Mouse (Mus musculus) lung, postnatal 0 days (tissue): ENCODE measurements around the gene Rhebl1. TPM values are rescaled to one million over a fixed set of nuclear protein-coding genes. Genes with fewer than 3 reads are reported as not detected.

ENCODE experiments used
- ATAC-seq: fragments of 200-750 bp; cut with Nextera tagmentation; 2 replicates; pipeline ENCODE4 v1.8.0; 2017; ENCODE audit warnings: moderate library complexity
- DNase-seq: peaks from one replicate; pipeline ENCODE4 v3.0.0-alpha.2; 2016; ENCODE audit warnings: low spot score
- H3K27ac ChIP-seq: fragments of 300-500 bp; sonication (generic); 2 replicates; pipeline ENCODE4 v1.5.1; 2014; ENCODE audit warnings: antibody characterized with exemption, mild to moderate bottlenecking, low read length, mixed read lengths
- H3K27me3 ChIP-seq: fragments of 300-500 bp; sonication (generic); replicated peaks from 2 replicates; pipeline ENCODE4 v1.6.1; 2014; ENCODE audit warnings: low read length, mixed read lengths; ENCODE audit not compliant: insufficient read depth
- H3K36me3 ChIP-seq: fragments of 300-500 bp; sonication (generic); 2 replicates; pipeline ENCODE4 v1.6.1; 2014; ENCODE audit warnings: low read length, mixed read lengths; ENCODE audit not compliant: insufficient read depth
- H3K4me1 ChIP-seq: fragments of 300-500 bp; sonication (generic); 2 replicates; pipeline ENCODE4 v1.6.1; 2014; ENCODE audit warnings: antibody characterized with exemption, low read depth, low read length, mixed read lengths; ENCODE audit not compliant: insufficient read depth
- H3K4me2 ChIP-seq: fragments of 300-500 bp; sonication (generic); replicated peaks from 2 replicates; pipeline ENCODE4 v1.6.1; 2014; ENCODE audit warnings: low read depth, mild to moderate bottlenecking, low read length, moderate library complexity, mixed read lengths
- H3K4me3 ChIP-seq: fragments of 300-500 bp; sonication (generic); 2 replicates; pipeline ENCODE4 v1.5.1; 2014; ENCODE audit warnings: low read depth, low read length
- H3K9ac ChIP-seq: fragments of 300-500 bp; sonication (generic); replicated peaks from 2 replicates; pipeline ENCODE4 v1.6.1; 2014; ENCODE audit warnings: low read depth, mild to moderate bottlenecking
- H3K9me3 ChIP-seq: fragments of 300-500 bp; sonication (generic); 2 replicates; pipeline ENCODE4 v1.6.1; 2016; ENCODE audit warnings: low read length, mixed read lengths
- CTCF ChIP-seq: IDR thresholded peaks from 2 replicates; pipeline ENCODE4 v1.5.1; 2016; ENCODE audit warnings: antibody characterized with exemption, mild to moderate bottlenecking
- EP300 ChIP-seq: IDR thresholded peaks from 2 replicates; pipeline ENCODE4 v1.6.1; 2016; ENCODE audit warnings: antibody characterized with exemption, mild to moderate bottlenecking, control low read depth
- WGBS: fragments of 180-500 bp; shearing (Covaris S2); extraction: QIAGEN DNeasy Blood & Tissue Kit; methylation state at CpG from one replicate; pipeline ENCODE4 v1.1.7; 2014; 5-methylcytosine and 5-hydroxymethylcytosine counted together
- polyA plus RNA-seq: library from polyadenylated mRNA; unstranded; fragments of >200 nt; fragmentation: Nextera tagmentation; extraction: Ambion mirVana; gene quantifications from 2 replicates; pipeline ENCODE4 v1.2.1, GENCODE M21; 2015

The Rhebl1 gene
- polyA plus RNA-seq, 1 experiment from 2014 or later, result 10.2 TPM

- H3K4me1 ChIP-seq, result peaks cover 12% of the 10 kb centered on the region
- ATAC-seq, result no peak
- no peaks in the 10 kb centered on the region for H3K9me3 ChIP-seq
- peak overlapping the region; percentile 99 for H3K9ac ChIP-seq
- H3K27ac ChIP-seq, result peak overlapping the region; percentile 99
- no peaks in the 10 kb centered on the region for H3K27me3 ChIP-seq
- H3K4me2 ChIP-seq, result peak overlapping the region; percentile 78
- TF ChIP-seq CTCF, result no peak
- no peak for TF ChIP-seq EP300
- peak; percentile 43 for DNase-seq
- H3K4me3 ChIP-seq, result peak overlapping the region; percentile 92
- peaks cover 8% of the 10 kb centered on the region; the same call in 1 of the 2 replicates for H3K36me3 ChIP-seq
- under 1% methylated on average over 15 of the region's 16 CpGs for WGBS
These were observed 23.9 kb downstream of the Rhebl1 start for GRCm38 (mm10) chr15:98870179-98871069.

GRCm38 (mm10) chr15:98869342-98870178 lies 24.8 kb downstream of the Rhebl1 start:
- Histone ChIP-seq H3K27me3 (no peaks in the 10 kb centered on the region), H3K4me2 (peak overlapping the region; percentile 78)
- DNase-seq, result peak; percentile 90

GRCm38 (mm10) chr15:98868346-98869063 lies 25.8 kb downstream of the Rhebl1 start:
- Histone ChIP-seq H3K27me3 (no peaks in the 10 kb centered on the region), H3K9me3 (no peaks in the 10 kb centered on the region), H3K27ac (peak overlapping the region; percentile 99), H3K4me3 (peak overlapping the region; percentile 92), H3K4me1 (peaks cover 12% of the 10 kb centered on the region), H3K9ac (peak overlapping the region; percentile 19; the same call in 1 of the 2 replicates), H3K4me2 (peak overlapping the region; percentile 78), H3K36me3 (peaks cover 14% of the 10 kb centered on the region)
- no peak for ATAC-seq
- DNase-seq, result no peak
- WGBS, result 23% methylated on average over 11 of the region's 11 CpGs
- TF ChIP-seq CTCF (no peak), EP300 (no peak)

More at GRCm38 (mm10) chr15:98869342-98870178, 24.8 kb downstream of the Rhebl1 start:
- Histone ChIP-seq H3K9ac (peak overlapping the region; percentile 99; the same call in 1 of the 2 replicates), H3K27ac (peak overlapping the region; percentile 99), H3K4me1 (peaks cover 12% of the 10 kb centered on the region), H3K4me3 (peak overlapping the region; percentile 92), H3K36me3 (peaks cover 9% of the 10 kb centered on the region; the same call in 1 of the 2 replicates), H3K9me3 (no peaks in the 10 kb centered on the region)
- WGBS, result 9% methylated on average over 8 of the region's 8 CpGs
- TF ChIP-seq EP300, result no peak
- peak; percentile 23 for ATAC-seq

- Histone ChIP-seq H3K4me3 (peak overlapping the region; percentile 3; the same call in 1 of the 2 replicates), H3K36me3 (peaks cover 24% of the 10 kb centered on the region), H3K9ac (no peak overlapping the region), H3K4me2 (peak overlapping the region; percentile 78), H3K27me3 (no peaks in the 10 kb centered on the region), H3K27ac (no peak overlapping the region), H3K4me1 (peaks cover 12% of the 10 kb centered on the region), H3K9me3 (no peaks in the 10 kb centered on the region)
- 21% methylated on average over 6 of the region's 6 CpGs for WGBS
- ATAC-seq (peak; percentile 52), DNase-seq (peak; percentile 92)
- no peak for TF ChIP-seq CTCF
- no peak for TF ChIP-seq EP300
These were observed 27.0 kb downstream of the Rhebl1 start for GRCm38 (mm10) chr15:98867321-98867720.

- no peak for ATAC-seq
- H3K27me3 ChIP-seq, result no peaks in the 10 kb centered on the region
- H3K4me3 ChIP-seq, result no peak overlapping the region
- no peak for TF ChIP-seq CTCF
- TF ChIP-seq EP300, result no peak
- H3K9me3 ChIP-seq, result no peaks in the 10 kb centered on the region
- peaks cover 12% of the 10 kb centered on the region for H3K4me1 ChIP-seq
- no peak overlapping the region for H3K9ac ChIP-seq
- no peak overlapping the region for H3K27ac ChIP-seq
- no peak overlapping the region for H3K4me2 ChIP-seq
- WGBS, result 86% methylated on average over 5 of the region's 5 CpGs
- DNase-seq, result no peak
- peaks cover 32% of the 10 kb centered on the region for H3K36me3 ChIP-seq
These were observed 27.8 kb downstream of the Rhebl1 start for GRCm38 (mm10) chr15:98866501-98866900.
